Mouse (Mus musculus) heart, postnatal 0 days (tissue): ENCODE measurements around the gene Hephl1.

Experiments
- CTCF ChIP-seq: IDR thresholded peaks from 2 replicates; pipeline ENCODE4 v1.5.1; 2016; ENCODE audit warnings: antibody characterized with exemption, control low read depth, low read depth
- EP300 ChIP-seq: IDR thresholded peaks from 2 replicates; pipeline ENCODE4 v1.6.1; 2016; ENCODE audit warnings: antibody characterized with exemption, low read depth

DNA sequence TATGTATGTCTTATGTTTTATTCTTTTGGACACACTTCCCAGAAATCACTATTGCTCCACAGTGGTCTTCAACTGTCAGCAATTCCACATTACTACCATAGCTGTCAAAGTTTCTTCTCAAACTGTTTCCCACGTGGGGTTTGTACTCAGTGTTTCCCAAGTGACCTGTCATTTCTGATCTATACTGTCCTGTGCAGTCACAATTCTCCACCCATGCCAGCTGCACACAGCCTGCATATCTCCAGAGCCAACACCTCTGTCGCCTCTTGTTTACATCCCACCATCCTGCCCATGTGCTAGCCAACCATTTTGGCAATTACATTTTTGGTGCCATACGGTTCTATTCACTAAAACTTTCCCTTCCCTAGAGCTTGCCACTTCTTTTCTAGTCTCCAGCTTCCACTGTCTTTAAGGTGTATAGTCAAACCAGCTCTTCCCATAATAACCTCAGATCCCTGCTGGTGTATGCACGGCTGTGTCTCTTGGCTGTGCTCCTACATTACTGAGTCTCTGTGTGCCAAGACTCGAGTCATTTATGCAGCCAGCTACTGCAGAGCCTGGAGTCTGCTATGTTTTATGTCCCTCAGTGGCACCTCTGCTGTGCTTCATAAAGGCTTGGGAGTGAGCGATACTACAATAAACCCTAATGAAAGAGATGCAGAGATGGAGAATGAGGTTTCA lies 37.5 kb upstream of the Hephl1 start:
- TF ChIP-seq EP300 (no peak), CTCF (no peak)
